Mouse (Mus musculus) erythroblast, embryonic 14.5 days (primary cell): ENCODE results near the gene Cnep1r1.

ENCODE experiments used
- GATA1 ChIP-seq: IDR thresholded peaks from 2 replicates; pipeline ENCODE4 v1.6.1; 2012; ENCODE audit warnings: low read length, inconsistent platforms, mixed read lengths
- TAL1 ChIP-seq: IDR thresholded peaks from 3 replicates; pipeline ENCODE4 v1.6.1; 2012; ENCODE audit warnings: low read length, inconsistent platforms, mixed read lengths

GRCm38 (mm10) chr8:88161439-88161838 is 42.9 kb downstream of the Cnep1r1 start:
- TF ChIP-seq GATA1 (no peak), TAL1 (no peak)
